Mouse (Mus musculus) spleen, postnatal 14 days (tissue): ENCODE results near the gene Slc7a1.

ENCODE experiments used
- DNase-seq, 2 experiments: peaks; one replicate each; pipeline ENCODE4 v3.0.0; 2021 to 2022; ENCODE audit warnings: low spot score in 2 of 2

The Slc7a1 gene

DNA sequence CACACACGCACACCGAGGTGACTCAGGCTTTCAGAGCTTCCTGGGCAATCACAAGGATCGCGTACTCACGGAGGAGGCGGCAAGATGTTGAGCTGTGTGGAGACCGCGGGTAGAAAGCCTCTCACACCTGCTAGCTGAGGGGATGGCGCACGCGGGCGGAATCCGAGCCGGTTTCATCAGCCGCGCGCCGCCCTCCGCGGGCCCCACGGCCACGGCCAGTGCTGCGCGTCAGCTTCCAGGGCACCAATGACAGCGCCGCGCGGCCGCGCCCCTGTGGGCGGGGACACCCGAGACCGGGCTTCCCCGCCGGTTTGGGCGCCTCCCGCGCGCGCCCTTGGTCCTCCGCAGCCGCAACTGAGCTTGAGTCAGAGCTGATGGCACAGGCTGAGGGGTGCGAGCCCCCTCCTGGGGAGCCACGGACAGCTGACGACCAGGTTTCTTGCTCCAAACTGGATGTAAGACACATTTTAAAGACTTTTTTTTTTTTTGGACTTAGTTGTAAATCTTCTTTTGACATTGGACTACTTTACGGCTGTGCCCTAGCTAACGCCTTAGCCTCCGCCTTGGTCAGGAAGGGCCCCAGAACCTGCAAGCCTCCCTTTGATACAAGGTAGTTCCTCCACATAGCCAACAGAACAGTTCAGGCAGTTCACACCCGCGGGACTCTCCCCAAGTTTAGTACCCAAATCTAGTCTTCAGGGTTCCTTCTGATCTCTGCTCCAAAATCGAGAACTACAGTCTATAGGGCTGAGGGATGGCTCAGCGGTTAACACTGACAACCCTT, at the start of gene Slc7a1:
Gene Slc7a1 (minus strand): TSS at position 245 of the 784 bp plus-strand sequence.
- DNase-seq = peak; percentile 88 to 89

GRCm38 (mm10) chr5:148444974-148445373, 45.3 kb upstream of the Slc7a1 start:
- DNase-seq = no peak

- DNase-seq = no peak
Measured at GRCm38 (mm10) chr5:148443734-148444133, 44.0 kb upstream of the Slc7a1 start.

DNA sequence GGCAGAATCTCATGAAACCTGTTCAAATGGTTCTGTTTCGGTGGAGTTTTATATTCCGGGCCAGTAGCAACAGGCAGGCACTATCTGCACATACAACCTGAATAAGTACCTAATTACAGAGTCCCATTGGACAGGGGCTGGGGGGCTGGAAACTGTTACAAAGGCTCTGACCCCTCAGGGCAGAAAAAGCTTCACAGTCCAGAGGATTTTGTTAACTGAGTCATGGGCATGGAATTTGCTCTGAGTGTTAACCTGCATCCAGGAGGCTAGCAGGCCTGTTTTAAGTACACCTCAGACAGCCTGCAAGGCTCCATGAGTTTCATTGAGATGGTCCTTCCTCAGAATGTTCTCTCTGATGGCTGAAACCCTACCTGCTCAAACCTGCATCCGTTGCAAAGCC, 36.0 kb upstream of the Slc7a1 start:
- no peak for DNase-seq

- DNase-seq = no peak
Measured at GRCm38 (mm10) chr5:148432121-148432520, 32.4 kb upstream of the Slc7a1 start.

DNA sequence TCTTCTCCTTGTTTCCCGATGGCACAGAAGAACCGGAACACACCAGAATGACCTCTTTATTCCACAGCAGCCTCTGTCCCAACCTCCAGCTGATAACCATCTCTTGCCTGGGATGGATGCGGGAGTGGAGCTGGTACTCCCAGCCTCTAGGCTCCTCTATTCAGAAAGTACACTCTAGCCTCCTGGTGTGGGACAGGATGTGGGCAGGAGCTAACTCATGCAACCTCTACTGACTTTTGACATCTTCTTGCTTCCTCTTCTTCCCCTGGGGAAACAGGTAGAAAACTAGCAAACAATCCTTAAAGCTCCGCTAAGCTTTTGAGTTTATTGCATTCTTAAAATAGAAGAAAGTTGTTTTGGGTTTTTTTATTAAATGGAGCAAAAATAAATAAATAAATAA, 29.1 kb upstream of the Slc7a1 start:
- DNase-seq = no peak

DNA sequence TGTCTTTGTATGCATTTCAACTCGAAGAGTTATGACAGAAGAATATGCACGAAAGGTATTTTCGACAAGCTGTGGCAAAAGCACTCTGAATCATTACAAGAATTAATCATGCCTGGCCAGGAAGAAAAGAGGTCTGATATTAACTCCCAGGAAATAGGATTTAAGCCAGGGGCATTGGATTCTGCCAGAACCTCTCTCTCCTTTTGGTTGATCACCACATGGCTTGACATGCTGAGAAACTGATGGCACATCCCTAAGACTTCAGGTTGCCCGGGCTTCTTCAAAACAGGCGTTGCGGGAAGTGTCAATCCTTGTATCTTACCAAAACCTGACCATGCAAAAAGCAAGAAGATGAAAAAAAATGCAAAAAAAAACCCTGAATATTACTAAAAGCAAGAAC, 25.4 kb upstream of the Slc7a1 start:
- DNase-seq = no peak

- no peak for DNase-seq
Measured at GRCm38 (mm10) chr5:148421326-148421725, 21.6 kb upstream of the Slc7a1 start.

- peak in 1 of 2 experiments; percentile 13 for DNase-seq
Measured at GRCm38 (mm10) chr5:148419112-148419526, 19.4 kb upstream of the Slc7a1 start.

- DNase-seq = no peak
Measured at GRCm38 (mm10) chr5:148418436-148418835, 18.7 kb upstream of the Slc7a1 start.

DNA sequence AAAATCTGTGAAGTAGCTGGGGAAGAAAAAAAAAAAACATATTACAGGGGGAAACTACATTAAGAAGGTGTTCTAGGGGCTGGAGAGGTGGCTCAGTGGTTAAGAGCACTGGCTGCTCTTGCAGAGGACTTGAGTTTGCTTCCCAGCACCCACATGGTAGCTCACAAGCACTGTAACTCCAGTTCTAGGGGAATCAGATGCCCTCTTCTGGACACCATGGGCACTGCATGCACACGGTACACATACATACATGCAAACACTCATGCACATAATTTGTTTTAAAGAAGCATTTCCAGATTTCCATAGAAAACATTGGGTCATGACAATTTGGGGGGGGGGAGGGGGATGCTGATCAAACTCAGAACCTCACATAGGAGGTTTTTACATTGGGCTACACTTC, 18.1 kb upstream of the Slc7a1 start:
- DNase-seq = no peak

DNA sequence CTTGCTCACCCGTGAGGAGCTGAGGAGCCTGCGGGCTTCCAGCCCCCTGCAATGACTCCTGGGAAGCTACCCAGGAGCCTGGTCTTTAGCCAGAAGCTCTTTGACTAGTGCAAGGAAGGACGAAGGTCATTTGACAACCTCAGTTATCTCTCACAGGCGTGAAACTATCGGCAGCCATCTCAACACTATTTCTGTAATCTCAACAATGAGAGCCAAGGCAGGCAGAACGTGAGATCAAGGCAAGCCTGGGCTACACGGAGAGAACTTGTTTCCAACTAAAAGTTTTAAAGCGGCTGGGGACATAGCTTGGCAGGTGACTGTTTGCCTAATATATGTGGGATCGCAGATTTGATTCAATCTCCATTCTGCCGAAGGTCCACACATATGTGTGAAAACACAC, 16.8 kb upstream of the Slc7a1 start:
- DNase-seq = no peak

GRCm38 (mm10) chr5:148414233-148414632, 14.5 kb upstream of the Slc7a1 start:
- no peak for DNase-seq

DNA sequence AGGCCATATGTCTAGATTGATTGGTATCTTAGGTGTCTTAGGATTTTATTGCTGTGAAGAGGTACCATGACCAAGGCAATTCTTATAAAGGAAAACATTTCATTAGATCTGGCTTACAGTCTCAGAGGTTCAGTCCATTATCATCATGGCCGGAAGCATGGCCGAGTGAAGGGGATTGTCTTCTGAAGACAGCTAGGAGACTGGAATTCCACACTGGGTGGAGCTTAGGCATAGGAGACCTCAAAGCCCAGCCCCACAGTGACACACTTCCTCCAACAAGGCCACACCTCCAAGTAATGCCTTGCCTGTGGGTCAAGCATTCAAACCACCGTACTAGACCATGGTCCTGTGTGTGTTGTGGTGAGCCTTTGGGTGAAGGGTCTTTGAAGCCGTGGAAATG, 12.8 kb upstream of the Slc7a1 start:
- DNase-seq = no peak

DNA sequence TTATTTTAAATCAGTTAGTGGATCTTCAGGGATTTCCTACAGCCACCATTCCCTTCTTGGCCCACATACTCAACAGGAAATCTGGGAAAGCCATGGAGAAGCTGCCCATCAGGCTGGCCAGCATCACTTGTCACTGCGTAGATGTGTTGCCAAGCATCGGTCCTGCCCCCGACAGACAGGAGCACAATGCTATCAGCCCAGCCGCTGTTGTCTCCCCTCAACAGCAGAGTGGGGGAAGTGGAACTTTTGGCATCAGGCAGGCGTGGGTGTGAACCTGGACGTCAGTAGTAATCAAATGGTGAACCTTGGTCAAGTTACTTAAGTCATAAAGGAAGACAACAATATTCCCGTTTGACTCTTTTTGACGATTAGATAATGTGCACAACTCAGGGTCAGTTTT, 9.8 kb upstream of the Slc7a1 start:
- no peak for DNase-seq

DNA sequence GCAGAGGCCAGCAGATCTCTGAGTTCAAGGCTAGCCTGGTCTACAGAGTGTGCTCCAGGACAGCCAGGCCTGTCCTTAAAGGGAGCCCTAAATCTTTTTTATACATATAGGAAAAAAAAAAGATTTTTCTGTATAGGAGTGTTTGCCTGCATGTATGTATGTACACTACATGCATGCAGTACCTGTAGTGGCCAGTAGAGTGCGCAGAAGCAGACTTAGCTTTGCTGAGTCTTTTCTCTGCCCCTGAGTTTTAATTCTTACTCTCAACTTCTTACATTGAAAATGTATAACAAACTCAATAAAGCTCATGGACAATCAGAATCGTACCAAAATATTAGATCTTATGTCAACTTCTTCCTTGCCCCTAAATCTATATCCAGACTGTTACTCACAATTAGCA, 7.2 kb upstream of the Slc7a1 start:
- DNase-seq = no peak

GRCm38 (mm10) chr5:148404548-148404947, 4.8 kb upstream of the Slc7a1 start:
- DNase-seq = no peak

DNA sequence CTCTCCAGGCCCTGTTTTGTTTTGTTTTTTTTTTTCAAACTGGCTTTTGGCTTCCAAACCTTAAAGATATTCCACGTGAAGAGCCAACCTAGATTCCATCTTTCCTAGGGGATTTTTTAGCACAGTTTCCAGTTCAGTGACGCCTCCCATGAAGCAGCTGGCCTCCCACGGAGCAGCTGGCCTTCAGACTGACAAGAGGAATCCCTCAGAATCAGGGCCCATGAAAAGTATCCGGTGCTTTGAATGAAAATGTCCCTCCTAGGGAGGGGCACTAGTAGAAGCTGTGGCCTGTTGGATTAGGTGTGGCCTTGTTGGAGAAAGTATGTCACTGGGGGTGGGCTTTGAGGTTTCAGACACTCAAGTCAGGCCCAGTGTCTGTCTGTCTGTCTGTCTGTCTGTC, 2.9 kb upstream of the Slc7a1 start:
- no peak for DNase-seq

DNA sequence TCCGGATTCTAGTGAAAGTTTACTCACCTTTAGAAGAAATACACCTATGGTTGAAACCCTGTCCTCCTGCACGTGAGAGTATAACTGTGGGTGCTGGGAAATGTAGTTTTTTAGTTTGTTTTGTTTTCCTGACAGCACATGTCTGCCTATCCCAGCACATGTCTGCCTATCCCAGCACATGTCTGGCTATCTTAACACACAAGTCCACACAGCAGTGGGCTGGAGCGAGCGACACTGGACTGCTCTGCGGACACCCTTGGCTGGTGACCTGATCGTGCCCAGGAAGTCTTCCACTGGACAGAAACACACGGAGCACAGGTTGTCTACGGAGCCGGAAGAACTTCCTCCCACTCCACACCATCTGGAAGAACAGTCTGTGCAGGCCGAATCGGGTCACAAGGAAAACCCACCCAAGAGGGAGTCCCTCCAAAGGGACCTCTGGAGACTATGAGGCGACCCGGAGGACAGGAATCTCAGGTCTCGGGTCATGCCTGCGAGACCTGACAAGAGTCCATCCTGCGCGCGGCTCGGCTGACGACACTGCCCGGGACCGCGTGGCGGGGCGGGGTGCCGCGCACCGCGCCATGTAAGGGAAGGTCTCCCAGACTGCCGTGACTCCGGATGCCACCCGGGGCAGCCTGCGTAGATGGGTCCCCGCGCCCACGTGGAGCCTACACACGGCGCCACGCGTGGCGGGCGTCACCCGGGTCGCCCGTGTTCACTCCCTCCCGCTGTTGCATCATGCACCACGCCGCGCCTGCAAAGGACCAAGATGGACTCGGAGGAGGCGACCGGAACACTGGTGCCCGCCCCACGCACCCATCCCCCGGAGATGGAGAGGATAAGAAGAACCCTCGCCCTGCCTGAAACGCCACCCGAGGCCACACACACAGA, 691 bp downstream of the Slc7a1 start:
- DNase-seq = peak; percentile 23 to 47

DNA sequence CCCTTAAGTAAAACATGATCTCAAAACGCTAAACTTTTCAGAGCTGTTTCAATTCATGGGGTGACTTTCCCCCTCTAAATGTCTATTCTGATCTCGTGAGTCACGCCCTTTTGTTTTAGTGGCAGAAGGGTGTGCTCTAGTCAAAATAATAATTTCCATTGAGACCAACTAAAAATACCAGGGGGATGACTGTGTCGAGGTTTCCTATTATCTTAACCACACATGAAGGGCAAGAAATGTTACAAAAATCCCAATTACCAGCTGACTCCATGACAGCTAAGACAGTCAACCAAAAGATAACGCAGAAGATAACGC, 1.3 kb downstream of the Slc7a1 start:
- DNase-seq = no peak

DNA sequence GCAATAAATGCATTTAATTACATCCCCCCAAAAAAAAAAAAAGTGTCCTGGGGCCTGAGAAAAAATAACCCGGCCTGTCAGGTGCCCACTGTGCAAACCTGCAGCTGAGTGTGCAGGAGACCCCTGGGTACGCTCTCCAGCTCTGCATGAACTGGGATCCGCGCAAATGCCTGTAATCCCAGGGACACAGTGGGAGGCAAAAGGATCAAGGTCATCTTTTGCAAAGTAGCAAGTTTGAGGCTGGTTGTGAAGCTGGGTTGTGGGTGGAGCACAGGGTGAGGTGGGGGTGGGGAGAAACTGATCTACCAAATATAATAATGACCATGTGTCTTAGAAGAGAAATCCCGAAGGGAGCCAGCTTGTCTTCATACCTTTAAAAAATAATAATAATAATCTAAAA, 1.8 kb downstream of the Slc7a1 start:
- no peak for DNase-seq

- DNase-seq = no peak
Measured at GRCm38 (mm10) chr5:148397418-148397817, 2.3 kb downstream of the Slc7a1 start.

DNA sequence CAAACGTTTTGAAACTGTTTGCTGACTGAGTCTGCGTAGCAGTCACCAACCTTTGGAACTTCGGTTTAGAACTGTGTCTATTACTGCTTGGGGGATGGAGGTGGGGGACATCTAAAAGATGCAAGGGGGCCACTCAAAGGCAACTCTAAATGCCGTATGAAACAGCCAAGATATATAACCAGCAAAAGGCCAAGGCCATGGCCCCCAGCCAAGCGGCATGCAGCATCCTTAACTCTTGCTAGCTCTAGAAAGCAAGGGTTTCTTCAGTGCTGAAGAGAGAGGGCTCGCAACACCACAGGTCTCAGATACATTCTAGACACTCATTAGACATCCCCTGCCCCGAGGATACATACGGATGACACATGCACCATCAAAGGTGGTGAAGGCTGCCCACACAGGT, 6.4 kb downstream of the Slc7a1 start:
- no peak for DNase-seq
